Mouse (Mus musculus): ENCODE measurements around the gene Gm49354. TPM values are rescaled to one million over a fixed set of nuclear protein-coding genes. Genes with fewer than 3 reads are reported as not detected.
"Not testable (repeated sequence)": the region's sequence is repeated elsewhere in the genome, so short reads cannot be mapped to it uniquely, and the experiment has no call there.

The Gm49354 gene
- polyA plus RNA-seq, 1 experiment from 2014 or later = not detected

DNA sequence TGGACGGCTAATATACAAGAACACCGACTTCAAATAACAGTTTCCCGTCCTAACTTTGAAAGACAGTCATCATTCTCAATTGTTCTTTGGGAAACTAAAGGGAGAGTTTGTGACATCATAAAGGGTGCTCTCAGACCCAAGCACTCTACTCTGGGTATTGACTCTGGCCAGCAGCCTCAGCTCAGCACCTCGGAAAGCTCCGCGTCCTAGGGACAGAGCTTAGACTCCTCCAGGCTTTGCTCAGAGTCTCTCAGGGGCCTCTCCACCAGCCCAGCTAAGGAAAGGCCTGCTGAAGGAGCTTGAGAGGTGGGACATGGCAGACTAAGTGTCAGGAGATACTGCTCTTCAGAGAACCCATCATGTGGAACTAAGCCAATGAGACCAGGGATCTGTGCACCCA lies 35.9 kb downstream of the Gm49354 start:
- Histone ChIP-seq H3K27me3 (replicated peaks; ENCODE audit: control insufficient read depth, insufficient read depth, low read length) (no peaks in the 10 kb centered on the region), H3K9me3 (ENCODE audit: control insufficient read depth, low read length) (no peaks in the 10 kb centered on the region), H3K4me2 (ENCODE audit: low read length) (no peak overlapping the region), H3K27ac (ENCODE audit: low read length) (no peak overlapping the region), H3K36me3 (ENCODE audit: control insufficient read depth, insufficient read depth) (no peaks in the 10 kb centered on the region), H3K4me1 (replicated peaks; ENCODE audit: control insufficient read depth, insufficient read depth, low read length) (no peaks in the 10 kb centered on the region), H3K9ac (replicated peaks; ENCODE audit: low read depth, low read length) (no peak overlapping the region), H3K4me3 (replicated peaks; ENCODE audit: low read length) (no peak overlapping the region)
- no peak for ATAC-seq
- 80% methylated on average over 6 of the region's 6 CpGs for WGBS

DNA sequence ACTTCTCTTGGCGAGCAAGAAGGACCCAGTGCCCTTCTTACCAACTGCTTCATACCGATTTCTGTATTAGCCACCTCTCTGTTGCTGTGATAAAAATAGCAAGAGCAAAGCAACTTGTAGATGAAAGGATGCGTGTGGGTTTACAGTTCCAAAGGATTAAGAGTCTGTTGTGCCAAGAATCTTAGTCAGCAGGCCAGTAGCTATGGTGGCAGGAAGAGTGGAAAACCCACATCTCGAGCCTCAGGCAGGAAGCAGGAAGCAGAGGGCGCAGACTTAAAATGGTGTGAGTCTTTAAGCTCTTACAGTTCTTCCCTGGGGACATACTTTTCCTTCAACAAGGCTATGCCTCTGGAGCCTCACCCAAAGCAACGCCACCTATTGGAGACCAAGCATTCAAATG lies 36.6 kb downstream of the Gm49354 start:
- WGBS = 89% methylated on average over 6 of the region's 6 CpGs
- Histone ChIP-seq H3K4me1 (replicated peaks; ENCODE audit: control insufficient read depth, insufficient read depth, low read length) (no peaks in the 10 kb centered on the region), H3K27ac (ENCODE audit: low read length) (no peak overlapping the region), H3K9me3 (ENCODE audit: control insufficient read depth, low read length) (no peaks in the 10 kb centered on the region), H3K27me3 (replicated peaks; ENCODE audit: control insufficient read depth, insufficient read depth, low read length) (no peaks in the 10 kb centered on the region), H3K36me3 (ENCODE audit: control insufficient read depth, insufficient read depth) (no peaks in the 10 kb centered on the region), H3K4me3 (replicated peaks; ENCODE audit: low read length) (no peak overlapping the region), H3K9ac (replicated peaks; ENCODE audit: low read depth, low read length) (no peak overlapping the region), H3K4me2 (ENCODE audit: low read length) (no peak overlapping the region)
- ATAC-seq = no peak

DNA sequence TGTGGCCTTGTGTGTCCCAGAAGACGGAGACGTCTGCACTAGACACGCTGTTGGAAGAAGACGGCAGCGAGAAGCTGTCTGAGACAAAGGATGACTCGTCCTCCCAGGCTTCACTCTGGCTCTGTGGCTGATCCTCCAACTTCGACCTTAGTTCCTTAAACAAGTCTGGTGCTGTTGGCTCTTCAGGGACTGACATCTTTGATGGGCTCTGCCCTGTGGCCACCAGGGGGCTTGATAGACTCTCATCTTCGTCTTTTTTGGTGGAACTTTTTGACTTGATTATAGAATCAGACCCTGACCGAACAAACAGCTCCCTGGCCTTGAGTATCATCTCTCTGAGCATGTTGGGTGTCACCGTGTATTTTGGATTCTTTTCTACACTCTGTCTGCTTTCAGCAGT lies 40.3 kb downstream of the Gm49354 start:
- WGBS = 80% methylated on average over 10 of the region's 10 CpGs
- Histone ChIP-seq H3K4me3 (replicated peaks; ENCODE audit: low read length) (no peak overlapping the region), H3K27me3 (replicated peaks; ENCODE audit: control insufficient read depth, insufficient read depth, low read length) (no peaks in the 10 kb centered on the region), H3K9me3 (ENCODE audit: control insufficient read depth, low read length) (no peaks in the 10 kb centered on the region), H3K9ac (replicated peaks; ENCODE audit: low read depth, low read length) (no peak overlapping the region), H3K27ac (ENCODE audit: low read length) (no peak overlapping the region), H3K36me3 (ENCODE audit: control insufficient read depth, insufficient read depth) (no peaks in the 10 kb centered on the region), H3K4me2 (ENCODE audit: low read length) (no peak overlapping the region), H3K4me1 (replicated peaks; ENCODE audit: control insufficient read depth, insufficient read depth, low read length) (no peaks in the 10 kb centered on the region)
- no peak for ATAC-seq

DNA sequence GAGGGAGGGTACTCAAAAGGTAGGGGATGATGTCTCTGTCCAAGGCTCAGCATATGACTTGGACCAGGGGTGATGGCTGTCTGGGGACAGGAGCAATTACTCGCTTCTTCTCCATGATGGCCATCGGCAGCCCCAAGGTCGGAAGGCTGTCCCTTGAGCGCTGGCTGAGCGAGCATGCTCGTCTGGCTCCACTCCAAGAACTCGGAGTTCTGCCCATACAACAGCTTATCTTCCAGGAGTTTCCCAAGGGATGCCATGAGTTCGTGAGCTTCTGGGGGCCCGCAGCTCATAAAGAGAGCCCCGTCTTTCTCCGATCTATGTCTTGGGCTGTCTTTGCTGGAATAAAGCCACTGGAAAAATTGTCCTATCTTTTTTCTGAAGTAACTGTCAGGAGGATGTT lies 40.9 kb downstream of the Gm49354 start:
- Histone ChIP-seq H3K4me3 (replicated peaks; ENCODE audit: low read length) (no peak overlapping the region), H3K27me3 (replicated peaks; ENCODE audit: control insufficient read depth, insufficient read depth, low read length) (no peaks in the 10 kb centered on the region), H3K9ac (replicated peaks; ENCODE audit: low read depth, low read length) (no peak overlapping the region), H3K27ac (ENCODE audit: low read length) (no peak overlapping the region), H3K4me2 (ENCODE audit: low read length) (no peak overlapping the region), H3K4me1 (replicated peaks; ENCODE audit: control insufficient read depth, insufficient read depth, low read length) (no peaks in the 10 kb centered on the region), H3K36me3 (ENCODE audit: control insufficient read depth, insufficient read depth) (no peaks in the 10 kb centered on the region), H3K9me3 (ENCODE audit: control insufficient read depth, low read length) (no peaks in the 10 kb centered on the region)
- 87% methylated on average over 11 of the region's 11 CpGs for WGBS
- no peak for ATAC-seq

DNA sequence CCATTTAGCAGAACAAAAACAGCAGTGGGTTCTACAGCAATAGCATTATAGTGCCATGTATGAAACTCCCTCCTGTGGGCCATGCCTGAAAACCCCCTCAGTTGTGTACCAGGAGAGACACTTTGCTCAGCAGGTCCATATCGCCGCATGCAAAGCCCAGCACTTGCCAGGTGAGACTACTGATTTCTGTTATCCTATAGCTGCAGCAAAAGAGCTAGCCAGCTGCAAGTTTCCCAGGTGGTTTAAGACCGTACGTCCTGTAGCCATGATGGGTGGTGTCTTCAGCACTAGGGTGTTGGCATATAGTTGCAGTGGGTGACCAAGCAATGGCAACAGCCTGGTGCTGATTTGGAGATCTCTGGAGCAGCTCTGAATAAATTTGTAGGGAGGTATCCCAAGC lies 42.6 kb downstream of the Gm49354 start:
- no peaks in the 10 kb centered on the region for H3K4me1 ChIP-seq (replicated peaks; ENCODE audit: control insufficient read depth, insufficient read depth, low read length)
- H3K4me3 ChIP-seq (replicated peaks; ENCODE audit: low read length) = no peak overlapping the region
- no peak overlapping the region for H3K4me2 ChIP-seq (ENCODE audit: low read length)
- H3K27me3 ChIP-seq (replicated peaks; ENCODE audit: control insufficient read depth, insufficient read depth, low read length) = no peaks in the 10 kb centered on the region
- WGBS = 90% methylated on average over 4 of the region's 4 CpGs
- H3K36me3 ChIP-seq (ENCODE audit: control insufficient read depth, insufficient read depth) = no peaks in the 10 kb centered on the region
- no peak for ATAC-seq
- H3K27ac ChIP-seq (ENCODE audit: low read length) = no peak overlapping the region
- no peaks in the 10 kb centered on the region for H3K9me3 ChIP-seq (ENCODE audit: control insufficient read depth, low read length)
- no peak overlapping the region for H3K9ac ChIP-seq (replicated peaks; ENCODE audit: low read depth, low read length)

DNA sequence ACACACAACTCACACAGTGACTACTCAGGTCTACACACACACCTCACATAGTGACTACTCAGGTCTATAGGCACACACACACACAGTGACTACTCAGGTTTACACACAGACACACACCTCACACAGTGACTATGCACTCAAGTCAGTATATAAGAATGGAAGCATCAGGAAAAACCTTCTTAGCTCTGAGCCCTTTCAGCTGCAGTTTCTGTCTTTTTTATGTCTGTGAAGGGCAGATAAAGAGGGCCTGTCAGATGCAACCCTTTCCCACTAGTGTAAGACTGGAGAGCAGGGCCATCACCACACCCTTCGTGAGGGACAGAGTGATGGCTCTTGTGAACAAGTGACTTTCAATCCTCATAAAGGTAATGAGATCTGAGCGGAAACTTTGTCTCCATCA lies 43.6 kb downstream of the Gm49354 start:
- Histone ChIP-seq H3K27ac (ENCODE audit: low read length) (no peak overlapping the region), H3K36me3 (ENCODE audit: control insufficient read depth, insufficient read depth) (no peaks in the 10 kb centered on the region), H3K4me2 (ENCODE audit: low read length) (no peak overlapping the region), H3K9ac (replicated peaks; ENCODE audit: low read depth, low read length) (no peak overlapping the region), H3K9me3 (ENCODE audit: control insufficient read depth, low read length) (no peaks in the 10 kb centered on the region), H3K27me3 (replicated peaks; ENCODE audit: control insufficient read depth, insufficient read depth, low read length) (no peaks in the 10 kb centered on the region), H3K4me3 (replicated peaks; ENCODE audit: low read length) (no peak overlapping the region), H3K4me1 (replicated peaks; ENCODE audit: control insufficient read depth, insufficient read depth, low read length) (no peaks in the 10 kb centered on the region)
- WGBS = 83% methylated on average over 2 of the region's 2 CpGs
- ATAC-seq = no peak

DNA sequence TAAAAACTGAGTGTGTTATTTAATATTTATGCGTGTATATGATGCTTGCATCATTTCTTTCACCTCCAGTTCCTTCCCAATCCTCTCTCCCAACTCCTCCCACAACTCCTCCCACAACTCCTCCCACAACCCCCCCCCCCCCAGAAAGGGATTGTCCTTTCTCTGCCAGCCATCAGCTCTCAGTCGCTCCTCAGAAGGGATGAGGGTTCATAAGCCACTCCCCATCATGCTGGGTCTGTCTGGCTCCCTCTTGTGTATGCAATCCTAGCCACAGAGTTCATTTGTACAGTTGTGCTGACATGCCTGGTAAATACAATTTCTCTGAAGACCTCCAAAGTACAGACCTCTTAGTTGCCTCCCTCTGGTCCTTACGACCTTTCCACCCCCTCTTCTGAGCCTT lies 46.9 kb downstream of the Gm49354 start:
- Histone ChIP-seq H3K27me3 (replicated peaks; ENCODE audit: control insufficient read depth, insufficient read depth, low read length) (no peaks in the 10 kb centered on the region), H3K9ac (replicated peaks; ENCODE audit: low read depth, low read length) (no peak overlapping the region), H3K4me1 (replicated peaks; ENCODE audit: control insufficient read depth, insufficient read depth, low read length) (no peaks in the 10 kb centered on the region), H3K9me3 (ENCODE audit: control insufficient read depth, low read length) (no peaks in the 10 kb centered on the region), H3K4me2 (ENCODE audit: low read length) (no peak overlapping the region), H3K27ac (ENCODE audit: low read length) (no peak overlapping the region), H3K36me3 (ENCODE audit: control insufficient read depth, insufficient read depth) (no peaks in the 10 kb centered on the region), H3K4me3 (replicated peaks; ENCODE audit: low read length) (no peak overlapping the region)
- 31% methylated on average over 3 of the region's 3 CpGs for WGBS
- no peak for ATAC-seq

DNA sequence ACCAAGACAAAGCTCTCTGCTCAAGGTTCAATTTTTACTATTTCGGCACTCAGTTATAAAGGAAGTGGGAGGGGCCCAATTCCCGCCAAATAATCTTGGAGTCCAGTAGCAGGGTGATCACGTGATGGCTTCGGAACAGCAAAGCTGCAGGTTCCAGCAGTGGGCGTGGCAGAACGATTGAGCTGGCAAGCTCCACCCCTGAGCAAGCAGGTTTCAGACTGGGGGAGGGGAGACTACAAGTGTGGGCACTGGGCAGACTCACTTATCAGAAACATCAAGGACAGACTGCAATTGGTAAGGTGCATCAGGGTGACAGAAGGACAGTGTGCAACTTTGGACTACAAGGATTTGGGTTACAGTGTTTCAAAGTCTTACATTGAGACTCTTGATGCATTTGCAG lies 47.7 kb downstream of the Gm49354 start:
- 36% methylated on average over 6 of the region's 6 CpGs for WGBS
- H3K4me1 ChIP-seq (replicated peaks; ENCODE audit: control insufficient read depth, insufficient read depth, low read length); H3K4me3 ChIP-seq (replicated peaks; ENCODE audit: low read length); H3K9ac ChIP-seq (replicated peaks; ENCODE audit: low read depth, low read length); H3K27me3 ChIP-seq (replicated peaks; ENCODE audit: control insufficient read depth, insufficient read depth, low read length); H3K27ac ChIP-seq (ENCODE audit: low read length); H3K36me3 ChIP-seq (ENCODE audit: control insufficient read depth, insufficient read depth); H3K9me3 ChIP-seq (ENCODE audit: control insufficient read depth, low read length); ATAC-seq; H3K4me2 ChIP-seq (ENCODE audit: low read length): not testable (repeated sequence)

DNA sequence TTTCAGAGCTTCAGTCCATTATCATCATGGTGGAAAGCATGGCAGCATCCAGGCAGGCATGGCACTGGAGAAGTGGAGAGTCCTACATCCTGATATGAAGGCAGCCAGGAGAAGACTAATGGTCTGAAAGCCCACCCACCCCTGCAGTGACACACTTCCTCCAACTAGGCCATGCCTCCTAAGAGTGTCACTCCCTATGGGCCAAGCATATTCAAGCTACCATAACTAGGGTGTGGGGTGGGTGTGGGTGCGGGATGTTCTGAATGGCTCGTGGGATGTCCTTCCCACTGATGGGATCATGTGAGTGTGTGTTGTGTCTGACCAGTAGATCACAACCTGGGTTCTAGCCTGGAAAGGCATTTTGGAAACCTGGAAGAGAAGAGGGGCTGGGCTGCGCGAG lies 48.1 kb downstream of the Gm49354 start:
- Histone ChIP-seq H3K36me3 (ENCODE audit: control insufficient read depth, insufficient read depth) (no peaks in the 10 kb centered on the region), H3K4me3 (replicated peaks; ENCODE audit: low read length) (no peak overlapping the region), H3K4me2 (ENCODE audit: low read length) (no peak overlapping the region), H3K9me3 (ENCODE audit: control insufficient read depth, low read length) (no peaks in the 10 kb centered on the region), H3K27ac (ENCODE audit: low read length) (no peak overlapping the region), H3K4me1 (replicated peaks; ENCODE audit: control insufficient read depth, insufficient read depth, low read length) (no peaks in the 10 kb centered on the region), H3K27me3 (replicated peaks; ENCODE audit: control insufficient read depth, insufficient read depth, low read length) (no peaks in the 10 kb centered on the region), H3K9ac (replicated peaks; ENCODE audit: low read depth, low read length) (no peak overlapping the region)
- WGBS = 96% methylated on average over 2 of the region's 4 CpGs
- ATAC-seq = no peak

DNA sequence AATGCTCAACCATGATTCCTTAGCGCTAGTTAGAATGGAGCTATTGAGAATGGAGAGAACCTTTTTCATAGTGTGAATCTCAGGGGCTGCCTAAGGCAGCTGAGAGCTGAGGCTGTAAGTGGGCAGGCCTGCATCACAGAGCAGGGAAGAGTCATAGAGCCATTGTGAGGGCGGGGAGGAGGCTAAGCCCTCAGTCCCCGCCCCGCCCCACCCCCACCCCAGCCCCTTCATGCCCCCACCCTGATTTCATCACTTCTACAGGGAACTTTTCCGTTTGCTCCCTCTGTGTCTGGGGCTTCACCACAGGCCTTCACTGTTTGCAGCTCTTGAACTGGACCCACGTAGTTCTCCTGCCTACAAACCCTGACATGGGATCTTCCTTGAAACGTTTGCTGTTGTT lies 50.4 kb downstream of the Gm49354 start, which contains the start of gene Spata31d1d:
Gene Spata31d1d, minus strand, starts transcription at position 101 of the 400 bp plus-strand sequence.
- Histone ChIP-seq H3K4me2 (ENCODE audit: low read length) (no peak within 1 kb of the TSS), H3K27me3 (replicated peaks; ENCODE audit: control insufficient read depth, insufficient read depth, low read length) (no peaks in the 10 kb centered on the region), H3K4me1 (replicated peaks; ENCODE audit: control insufficient read depth, insufficient read depth, low read length) (0 out of 2 replicates have a peak, but pooled peaks cover 3% of the 10 kb centered on the region), H3K27ac (ENCODE audit: low read length) (no peak within 1 kb of the TSS), H3K9me3 (ENCODE audit: control insufficient read depth, low read length) (no peaks in the 10 kb centered on the region), H3K4me3 (replicated peaks; ENCODE audit: low read length) (no peak within 1 kb of the TSS), H3K36me3 (ENCODE audit: control insufficient read depth, insufficient read depth) (no peaks in the 10 kb centered on the region), H3K9ac (replicated peaks; ENCODE audit: low read depth, low read length) (no peak within 1 kb of the TSS)
- ATAC-seq = no peak
- 48% methylated on average over 7 of the region's 7 CpGs for WGBS
